Mouse (Mus musculus): ENCODE measurements around the gene Gm5447. TPM values are rescaled to one million over a fixed set of nuclear protein-coding genes. Genes with fewer than 3 reads are reported as not detected.

Gm5447 gene
- polyA plus RNA-seq, 1 experiment from 2014 or later: 0.08 TPM

- peaks cover 8% of the 10 kb centered on the region for H3K4me1 ChIP-seq (replicated peaks)
- no peaks in the 10 kb centered on the region for H3K27me3 ChIP-seq
- no peak for ATAC-seq (ENCODE audit: low FRiP score, low read depth)
- no peaks in the 10 kb centered on the region for H3K9me3 ChIP-seq
- H3K9ac ChIP-seq: 0 out of 2 replicates have a peak overlapping the region, but pooled peaks have one; percentile 3
- 8% methylated on average over 10 of the region's 10 CpGs for WGBS
- no peak overlapping the region for H3K27ac ChIP-seq (replicated peaks)
- peak overlapping the region; percentile 45 for H3K4me2 ChIP-seq
- H3K4me3 ChIP-seq: no peak overlapping the region
- H3K36me3 ChIP-seq: no peaks in the 10 kb centered on the region
Measured at GRCm38 (mm10) chr13:30966507-30966911, 7.5 kb upstream of the Gm5447 start.

GRCm38 (mm10) chr13:30968311-30968710 lies 5.7 kb upstream of the Gm5447 start:
- 70% methylated on average over 4 of the region's 4 CpGs for WGBS
- Histone ChIP-seq H3K4me3 (no peak overlapping the region), H3K27me3 (no peaks in the 10 kb centered on the region), H3K9me3 (no peaks in the 10 kb centered on the region), H3K9ac (no peak overlapping the region), H3K4me1 (replicated peaks) (peaks cover 17% of the 10 kb centered on the region), H3K27ac (replicated peaks) (no peak overlapping the region), H3K36me3 (no peaks in the 10 kb centered on the region), H3K4me2 (no peak overlapping the region)
- ATAC-seq (ENCODE audit: low FRiP score, low read depth): no peak

DNA sequence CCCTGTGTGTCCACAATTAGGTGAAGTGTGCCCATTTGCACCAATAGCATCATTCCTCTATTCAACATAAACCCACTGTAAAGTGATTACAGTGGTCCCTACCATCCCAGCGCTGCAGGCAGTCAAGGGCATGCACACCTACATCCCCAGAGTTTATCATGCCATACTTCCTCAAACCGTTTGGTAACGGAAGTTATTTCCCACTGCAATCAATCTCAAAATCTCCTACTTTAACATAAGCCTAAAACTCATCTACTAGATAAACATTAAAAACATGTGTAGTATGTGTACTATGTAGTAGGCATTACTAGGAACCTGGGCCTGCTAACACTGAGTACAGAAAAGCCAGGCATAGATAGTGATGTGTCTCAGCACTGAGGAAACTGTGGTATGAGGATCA lies 3.0 kb upstream of the Gm5447 start:
- H3K36me3 ChIP-seq: no peaks in the 10 kb centered on the region
- 91% methylated on average over 3 of the region's 3 CpGs for WGBS
- H3K9ac ChIP-seq: no peak overlapping the region
- H3K4me3 ChIP-seq: no peak overlapping the region
- peaks cover 22% of the 10 kb centered on the region for H3K4me1 ChIP-seq (replicated peaks)
- no peaks in the 10 kb centered on the region for H3K27me3 ChIP-seq
- H3K4me2 ChIP-seq: no peak overlapping the region
- no peak overlapping the region for H3K27ac ChIP-seq (replicated peaks)
- no peak for ATAC-seq (ENCODE audit: low FRiP score, low read depth)
- H3K9me3 ChIP-seq: no peaks in the 10 kb centered on the region

- Histone ChIP-seq H3K27ac (replicated peaks) (no peak overlapping the region), H3K4me1 (replicated peaks) (peaks cover 14% of the 10 kb centered on the region), H3K4me3 (no peak overlapping the region), H3K4me2 (no peak overlapping the region), H3K36me3 (no peaks in the 10 kb centered on the region), H3K9me3 (no peaks in the 10 kb centered on the region), H3K9ac (no peak overlapping the region), H3K27me3 (no peaks in the 10 kb centered on the region)
- no peak for ATAC-seq (ENCODE audit: low FRiP score, low read depth)
- WGBS: 90% methylated on average over 2 of the region's 2 CpGs
Measured at GRCm38 (mm10) chr13:30972102-30972501, 1.9 kb upstream of the Gm5447 start.

GRCm38 (mm10) chr13:30974247-30974630 lies 235 bp downstream of the Gm5447 start:
- peak overlapping the region; percentile 64; the same call in 1 of the 2 replicates for H3K9ac ChIP-seq
- H3K27me3 ChIP-seq: no peaks in the 10 kb centered on the region
- 0 out of 2 replicates have a peak overlapping the region, but pooled peaks have one; percentile 47 for H3K27ac ChIP-seq (replicated peaks)
- H3K4me1 ChIP-seq (replicated peaks): peaks cover 14% of the 10 kb centered on the region
- H3K4me3 ChIP-seq: peak overlapping the region; percentile 66
- no peaks in the 10 kb centered on the region for H3K36me3 ChIP-seq
- 17% methylated on average over 5 of the region's 5 CpGs for WGBS
- H3K9me3 ChIP-seq: no peaks in the 10 kb centered on the region
- ATAC-seq (ENCODE audit: low FRiP score, low read depth): peak; percentile 72
- H3K4me2 ChIP-seq: peak overlapping the region; percentile 68

- H3K9me3 ChIP-seq: no peaks in the 10 kb centered on the region
- H3K4me2 ChIP-seq: no peak overlapping the region
- H3K4me1 ChIP-seq (replicated peaks): peaks cover 14% of the 10 kb centered on the region
- H3K4me3 ChIP-seq: no peak overlapping the region
- no peaks in the 10 kb centered on the region for H3K27me3 ChIP-seq
- H3K27ac ChIP-seq (replicated peaks): no peak overlapping the region
- H3K36me3 ChIP-seq: no peaks in the 10 kb centered on the region
- no peak for ATAC-seq (ENCODE audit: low FRiP score, low read depth)
- WGBS: 69% methylated on average over 8 of the region's 8 CpGs
- no peak overlapping the region for H3K9ac ChIP-seq
Measured at GRCm38 (mm10) chr13:30976536-30977084, 2.6 kb downstream of the Gm5447 start.

GRCm38 (mm10) chr13:30978224-30978623 lies 4.2 kb downstream of the Gm5447 start:
- no peak overlapping the region for H3K9ac ChIP-seq
- H3K36me3 ChIP-seq: no peaks in the 10 kb centered on the region
- H3K27ac ChIP-seq (replicated peaks): no peak overlapping the region
- H3K4me2 ChIP-seq: no peak overlapping the region
- peaks cover 5% of the 10 kb centered on the region; the same call in 1 of the 2 replicates for H3K4me1 ChIP-seq (replicated peaks)
- ATAC-seq (ENCODE audit: low FRiP score, low read depth): no peak
- 66% methylated on average over 4 of the region's 4 CpGs for WGBS
- H3K4me3 ChIP-seq: no peak overlapping the region
- H3K9me3 ChIP-seq: no peaks in the 10 kb centered on the region
- H3K27me3 ChIP-seq: no peaks in the 10 kb centered on the region

DNA sequence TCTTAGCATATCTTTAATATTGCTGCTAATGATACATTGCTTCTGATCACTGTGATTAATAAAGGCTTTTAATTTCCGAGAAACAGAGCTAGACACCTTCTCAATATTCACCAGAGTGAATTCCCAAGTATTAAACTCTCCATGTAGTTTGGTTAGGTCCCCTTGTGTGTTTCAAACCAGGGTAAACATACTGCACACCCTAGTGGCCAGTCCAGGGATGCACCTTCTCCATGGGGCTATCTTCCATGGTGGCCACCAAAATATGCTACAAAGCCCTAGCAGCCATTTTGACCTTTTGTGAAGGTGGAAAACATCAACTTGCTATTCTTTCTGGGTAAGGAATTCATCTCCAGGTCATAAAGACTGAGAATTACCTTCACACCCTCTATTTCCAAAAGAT lies 7.7 kb downstream of the Gm5447 start:
- no peaks in the 10 kb centered on the region for H3K36me3 ChIP-seq
- 85% methylated on average over 1 of the region's 1 CpGs for WGBS
- H3K9ac ChIP-seq: no peak overlapping the region
- H3K27me3 ChIP-seq: no peaks in the 10 kb centered on the region
- peaks cover 13% of the 10 kb centered on the region for H3K4me1 ChIP-seq (replicated peaks)
- ATAC-seq (ENCODE audit: low FRiP score, low read depth): no peak
- no peak overlapping the region for H3K27ac ChIP-seq (replicated peaks)
- no peaks in the 10 kb centered on the region for H3K9me3 ChIP-seq
- no peak overlapping the region for H3K4me2 ChIP-seq
- H3K4me3 ChIP-seq: no peak overlapping the region

DNA sequence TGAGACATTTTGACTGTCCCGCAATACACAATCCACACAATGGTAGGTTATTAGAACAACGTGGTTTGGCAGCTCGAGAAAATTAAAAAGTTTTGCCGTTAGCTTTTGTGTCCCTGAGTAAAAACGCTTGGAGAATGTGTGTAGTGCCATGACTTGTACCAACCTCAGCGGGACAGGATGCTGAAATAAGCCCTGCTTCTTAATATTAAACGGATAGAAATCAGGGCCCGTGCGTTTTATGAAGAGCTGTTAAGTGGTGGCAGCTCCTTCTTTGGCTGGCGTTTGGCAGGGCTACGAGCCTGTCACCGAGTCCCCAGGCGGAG lies 11.2 kb downstream of the Gm5447 start:
- no peak for ATAC-seq (ENCODE audit: low FRiP score, low read depth)
- Histone ChIP-seq H3K9ac (peak overlapping the region; percentile 19; the same call in 1 of the 2 replicates), H3K36me3 (no peaks in the 10 kb centered on the region), H3K4me3 (peak overlapping the region; percentile 28), H3K4me2 (peak overlapping the region; percentile 61), H3K9me3 (no peaks in the 10 kb centered on the region), H3K4me1 (replicated peaks) (peaks cover 13% of the 10 kb centered on the region), H3K27ac (replicated peaks) (peak overlapping the region; percentile 50; the same call in 1 of the 2 replicates), H3K27me3 (peaks cover 8% of the 10 kb centered on the region; the same call in 1 of the 2 replicates)
- 18% methylated on average over 13 of the region's 13 CpGs for WGBS

- Histone ChIP-seq H3K4me3 (peak overlapping the region; percentile 28), H3K36me3 (no peaks in the 10 kb centered on the region), H3K27ac (replicated peaks) (peak overlapping the region; percentile 50), H3K27me3 (peaks cover 8% of the 10 kb centered on the region; the same call in 1 of the 2 replicates), H3K4me1 (replicated peaks) (peaks cover 13% of the 10 kb centered on the region), H3K9me3 (no peaks in the 10 kb centered on the region), H3K4me2 (peak overlapping the region; percentile 61), H3K9ac (peak overlapping the region; percentile 19; the same call in 1 of the 2 replicates)
- ATAC-seq (ENCODE audit: low FRiP score, low read depth): peak; percentile 85
- 18% methylated on average over 27 of the region's 27 CpGs for WGBS
Measured at GRCm38 (mm10) chr13:30985598-30986466, 11.8 kb downstream of the Gm5447 start.

GRCm38 (mm10) chr13:30986934-30987455 lies 13.0 kb downstream of the Gm5447 start:
- H3K4me1 ChIP-seq (replicated peaks): peaks cover 13% of the 10 kb centered on the region

GRCm38 (mm10) chr13:30987686-30988085 lies 13.7 kb downstream of the Gm5447 start:
- Histone ChIP-seq H3K36me3 (no peaks in the 10 kb centered on the region), H3K27ac (replicated peaks) (no peak overlapping the region), H3K4me3 (no peak overlapping the region), H3K4me2 (no peak overlapping the region), H3K9me3 (no peaks in the 10 kb centered on the region), H3K4me1 (replicated peaks) (peaks cover 13% of the 10 kb centered on the region), H3K9ac (no peak overlapping the region), H3K27me3 (peaks cover 8% of the 10 kb centered on the region; the same call in 1 of the 2 replicates)
- ATAC-seq (ENCODE audit: low FRiP score, low read depth): no peak
- 86% methylated on average over 2 of the region's 2 CpGs for WGBS

More at GRCm38 (mm10) chr13:30986934-30987455, 13.0 kb downstream of the Gm5447 start:
- WGBS: 73% methylated on average over 10 of the region's 10 CpGs
- Histone ChIP-seq H3K4me3 (no peak overlapping the region), H3K27me3 (peaks cover 8% of the 10 kb centered on the region; the same call in 1 of the 2 replicates), H3K36me3 (no peaks in the 10 kb centered on the region), H3K9ac (no peak overlapping the region), H3K27ac (replicated peaks) (no peak overlapping the region), H3K4me2 (no peak overlapping the region), H3K9me3 (no peaks in the 10 kb centered on the region)
- no peak for ATAC-seq (ENCODE audit: low FRiP score, low read depth)

All from hindbrain, embryonic 15.5 days (tissue).